Mouse (Mus musculus) myocyte (in vitro differentiated cells): ENCODE measurements around the gene Pde4d.

Source experiments
- CEBPB ChIP-seq: IDR thresholded peaks from 2 replicates; pipeline ENCODE4 v1.6.1; 2011; ENCODE audit warnings: mild to moderate bottlenecking, moderate library complexity; ENCODE audit not compliant: poor library complexity, insufficient read depth, severe bottlenecking
- E2F4 ChIP-seq: IDR thresholded peaks from one replicate; pipeline ENCODE4 v1.6.1; 2011; ENCODE audit warnings: mild to moderate bottlenecking, control low read depth, moderate library complexity; ENCODE audit not compliant: insufficient read depth
- MAX ChIP-seq: IDR thresholded peaks from one replicate; pipeline ENCODE4 v1.6.1; 2011; ENCODE audit warnings: low read depth, mild to moderate bottlenecking, control low read depth
- MYOD1 ChIP-seq, 3 experiments: IDR thresholded peaks; one replicate each; pipeline ENCODE4 v1.6.1; 2011; ENCODE audit warnings: control low read depth in 2 of 3, low read depth in 2 of 3, mild to moderate bottlenecking in 2 of 3, moderate library complexity in 1 of 3; ENCODE audit not compliant: insufficient read length in 2 of 3, control insufficient read depth in 1 of 3
- MYOG ChIP-seq, 3 experiments: IDR thresholded peaks; one replicate each; pipeline ENCODE4 v1.6.1; 2011; ENCODE audit warnings: control low read depth in 2 of 3, low read depth in 2 of 3, mild to moderate bottlenecking in 2 of 3; ENCODE audit not compliant: insufficient read length in 2 of 3, control insufficient read depth in 1 of 3, insufficient read depth in 1 of 3
- POLR2A ChIP-seq: IDR thresholded peaks from one replicate; pipeline ENCODE4 v1.6.1; 2011; ENCODE audit warnings: low read depth, mild to moderate bottlenecking, control low read depth, moderate library complexity; ENCODE audit not compliant: insufficient read length
- POLR2AphosphoS2 ChIP-seq: IDR thresholded peaks from one replicate; pipeline ENCODE4 v1.6.1; 2011; ENCODE audit warnings: low read depth, control low read depth; ENCODE audit not compliant: insufficient read length
- SRF ChIP-seq: IDR thresholded peaks from one replicate; pipeline ENCODE4 v1.6.1; 2011; ENCODE audit warnings: low read depth; ENCODE audit not compliant: control insufficient read depth, insufficient read length
- TCF12 ChIP-seq: IDR thresholded peaks from one replicate; pipeline ENCODE4 v1.6.1; 2011; ENCODE audit warnings: mild to moderate bottlenecking, control low read depth; ENCODE audit not compliant: poor library complexity, insufficient read depth, severe bottlenecking
- USF1 ChIP-seq: IDR thresholded peaks from one replicate; pipeline ENCODE4 v1.6.1; 2011; ENCODE audit warnings: low read depth, mild to moderate bottlenecking, control low read depth, moderate library complexity

DNA sequence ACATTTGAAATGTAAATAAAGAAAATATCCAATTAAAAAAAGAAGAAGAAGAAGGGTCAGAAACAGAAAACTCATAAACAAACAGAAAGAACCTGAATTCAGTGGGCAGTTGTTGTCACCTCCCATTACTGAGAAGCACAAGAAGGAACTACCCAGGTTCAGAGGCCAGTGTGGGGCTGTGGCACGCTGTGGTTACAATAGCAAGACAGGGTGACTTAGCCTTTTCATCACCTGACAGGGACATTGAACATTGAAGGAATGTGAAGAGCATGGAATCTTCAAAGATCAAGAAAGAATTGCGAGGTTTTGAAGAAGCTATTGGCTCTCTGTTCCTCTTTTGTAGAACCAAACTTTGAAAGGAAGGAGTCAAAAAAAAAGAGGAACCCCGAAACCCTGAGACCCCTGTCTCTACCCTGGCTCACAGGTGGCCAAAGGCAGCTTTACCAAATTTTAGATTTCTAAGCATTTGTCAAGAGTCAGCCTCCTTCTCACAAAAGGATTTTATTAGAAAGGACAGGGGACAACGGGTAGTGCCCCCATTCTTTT, 987.6 kb downstream of the Pde4d start:
- TF ChIP-seq POLR2A, result no peak
- no peak for TF ChIP-seq POLR2AphosphoS2
- TF ChIP-seq TCF12, result no peak
- TF ChIP-seq E2F4, result no peak
- TF ChIP-seq MAX, result no peak
- no peak for TF ChIP-seq SRF
- TF ChIP-seq CEBPB, result no peak
- TF ChIP-seq USF1, result no peak
- TF ChIP-seq MYOG (IDR thresholded peaks at IDR 0.05; ENCODE audit: control insufficient read depth in 1 of 3, insufficient read depth in 1 of 3, insufficient read length in 2 of 3, low read depth in 2 of 3), result no peak
- TF ChIP-seq MYOD1 (IDR thresholded peaks at IDR 0.05; ENCODE audit: control insufficient read depth in 1 of 3, insufficient read length in 2 of 3, low read depth in 2 of 3), result no peak
